Comparison of ENCODE assay signal across 26 mouse cellular contexts in the genomic region with DNA sequence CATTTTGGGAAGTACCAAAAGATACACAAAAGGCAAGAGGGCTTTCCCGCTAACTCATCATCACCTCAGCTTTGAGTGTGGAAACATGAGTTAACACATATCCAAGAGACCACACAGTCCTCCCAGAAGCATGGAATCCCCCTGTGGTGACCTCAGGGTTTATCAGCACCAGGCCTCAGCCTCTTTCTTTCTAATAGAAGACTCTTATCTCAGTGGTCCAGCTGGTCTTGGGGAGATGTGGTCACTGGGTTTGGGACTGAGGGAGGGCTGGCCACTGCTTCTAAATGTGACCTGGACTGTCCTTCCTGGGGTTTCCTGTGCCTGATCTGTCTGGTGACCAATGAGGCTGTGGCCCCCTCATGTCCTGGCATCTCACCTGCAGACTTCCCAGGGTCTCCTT. TPM values are rescaled to one million over a fixed set of nuclear protein-coding genes. Genes with fewer than 3 reads are reported as not detected.
DNase-seq lines count a peak whose midpoint lies in the region; ATAC-seq lines count a peak whose summit lies in the region.
"Had no signal": no experiment of that assay in that cellular context is flagged by ENCODE, and none has a peak within 500 bp of the region (broad histone marks: within the 10 kb centered on the region; RNA-seq: fewer than 3 reads in every experiment).

No protein-coding gene starts in this region.

- ATAC-seq in forebrain, embryonic 11.5 days (replicated peaks; ENCODE audit: low FRiP score): 0 out of 2 replicates have a peak, but pooled peaks have one; percentile 42
- ATAC-seq in forebrain, embryonic 13.5 days: no peak
- peak; percentile 79 for ATAC-seq in heart, embryonic 13.5 days (ENCODE audit: extremely low read depth, insufficient number of reproducible peaks, low FRiP score, low TSS enrichment)
- peak; percentile 85 for ATAC-seq in common myeloid progenitor, adult 5-6 weeks (replicated peaks; ENCODE audit: low read depth, poor library complexity, severe bottlenecking)
- peak; percentile 43 for ATAC-seq in megakaryocyte progenitor cell, adult 5-6 weeks (replicated peaks; ENCODE audit: poor library complexity)
- ATAC-seq: hindbrain, embryonic 16.5 days; intestine, embryonic 15.5 days; Patski had no signal

- H3K9ac ChIP-seq in forebrain, embryonic 11.5 days (ENCODE audit: low read length): no peak overlapping the region
- H3K9ac ChIP-seq in forebrain, embryonic 13.5 days: no peak overlapping the region
- H3K9ac ChIP-seq in heart, embryonic 13.5 days: no peak overlapping the region
- H3K9ac ChIP-seq: forebrain, embryonic 12.5 days; intestine, embryonic 15.5 days; liver, embryonic 15.5 days; lung, embryonic 15.5 days; neural tube, embryonic 15.5 days; stomach, embryonic 15.5 days had no signal

- DNase-seq in forebrain, embryonic 11.5 days (ENCODE audit: low spot score): no peak
- no peak for DNase-seq in heart, postnatal 36 days
- DNase-seq in ovary, adult 18-20 months (ENCODE audit: low spot score): no peak
- no peak for DNase-seq in kidney, postnatal 4 days
- DNase-seq: adrenal gland, postnatal 10 days; cerebellum, adult 8-10 months; cerebellum, postnatal 36 days; gastrocnemius, postnatal 14 days; heart, adult 18-20 months; kidney, adult 2 months; kidney, postnatal 36 days; midbrain, embryonic 14.5 days; right cerebral cortex, postnatal 25 days had no signal

- H3K4me2 ChIP-seq in forebrain, embryonic 11.5 days (ENCODE audit: low read depth, low read length, severe bottlenecking): no peak overlapping the region
- no peak overlapping the region for H3K4me2 ChIP-seq in forebrain, embryonic 13.5 days
- no peak overlapping the region for H3K4me2 ChIP-seq in heart, embryonic 13.5 days
- H3K4me2 ChIP-seq: forebrain, embryonic 12.5 days; intestine, embryonic 15.5 days; liver, embryonic 15.5 days; lung, embryonic 15.5 days; neural tube, embryonic 15.5 days; stomach, embryonic 15.5 days had no signal

- H3K4me1 ChIP-seq in forebrain, embryonic 11.5 days (replicated peaks; ENCODE audit: control insufficient read depth, insufficient read depth, low read length): no peaks in the 10 kb centered on the region
- no peaks in the 10 kb centered on the region for H3K4me1 ChIP-seq in forebrain, embryonic 13.5 days
- H3K4me1 ChIP-seq in heart, embryonic 13.5 days: peaks cover 15% of the 10 kb centered on the region
- H3K4me1 ChIP-seq: lung, embryonic 15.5 days; neural tube, embryonic 15.5 days; stomach, embryonic 15.5 days had no signal

- no peak overlapping the region for H3K4me3 ChIP-seq in forebrain, embryonic 11.5 days (ENCODE audit: low read depth, low read length)
- H3K4me3 ChIP-seq in forebrain, embryonic 13.5 days: no peak overlapping the region
- H3K4me3 ChIP-seq in heart, embryonic 13.5 days: no peak overlapping the region
- H3K4me3 ChIP-seq: erythroblast, embryonic 14.5 days; forebrain, embryonic 12.5 days; intestine, embryonic 15.5 days; liver, embryonic 15.5 days; lung, embryonic 15.5 days; neural tube, embryonic 15.5 days; stomach, embryonic 15.5 days had no signal

- 97% methylated on average over 1 of the region's 1 CpGs for WGBS in forebrain, embryonic 11.5 days
- WGBS in forebrain, embryonic 13.5 days: 91% methylated on average over 1 of the region's 1 CpGs
- WGBS in heart, embryonic 13.5 days: 69% methylated on average over 1 of the region's 1 CpGs

- no peaks in the 10 kb centered on the region for H3K27me3 ChIP-seq in forebrain, embryonic 11.5 days (ENCODE audit: control insufficient read depth, insufficient read depth, low read length)
- H3K27me3 ChIP-seq in forebrain, embryonic 13.5 days: no peaks in the 10 kb centered on the region
- H3K27me3 ChIP-seq in heart, embryonic 13.5 days (replicated peaks): no peaks in the 10 kb centered on the region
- H3K27me3 ChIP-seq: forebrain, embryonic 12.5 days; intestine, embryonic 15.5 days; liver, embryonic 15.5 days; lung, embryonic 15.5 days; neural tube, embryonic 15.5 days; Patski; stomach, embryonic 15.5 days had no signal

- H3K36me3 ChIP-seq in forebrain, embryonic 11.5 days (ENCODE audit: control insufficient read depth, insufficient read depth, low read length): no peaks in the 10 kb centered on the region
- H3K36me3 ChIP-seq in forebrain, embryonic 13.5 days (ENCODE audit: poor library complexity, severe bottlenecking): no peaks in the 10 kb centered on the region
- H3K36me3 ChIP-seq in heart, embryonic 13.5 days: no peaks in the 10 kb centered on the region
- H3K36me3 ChIP-seq: forebrain, embryonic 12.5 days; intestine, embryonic 15.5 days; liver, embryonic 15.5 days; lung, embryonic 15.5 days; neural tube, embryonic 15.5 days; stomach, embryonic 15.5 days had no signal

- intact Hi-C loops in heart, postnatal 36 days (cut with DNase I): no loop called here

- H3K27ac ChIP-seq in forebrain, embryonic 11.5 days (ENCODE audit: low read depth, low read length): no peak overlapping the region
- no peak overlapping the region for H3K27ac ChIP-seq in forebrain, embryonic 13.5 days
- H3K27ac ChIP-seq in heart, embryonic 13.5 days (replicated peaks): no peak overlapping the region
- H3K27ac ChIP-seq: forebrain, embryonic 12.5 days; intestine, embryonic 15.5 days; liver, embryonic 15.5 days; lung, embryonic 15.5 days; neural tube, embryonic 15.5 days; stomach, embryonic 15.5 days had no signal

- H3K9me3 ChIP-seq in forebrain, embryonic 11.5 days (ENCODE audit: control insufficient read depth, low read length): no peaks in the 10 kb centered on the region
- no peaks in the 10 kb centered on the region for H3K9me3 ChIP-seq in forebrain, embryonic 13.5 days (replicated peaks)
- no peaks in the 10 kb centered on the region for H3K9me3 ChIP-seq in heart, embryonic 13.5 days
- H3K9me3 ChIP-seq: forebrain, embryonic 12.5 days; intestine, embryonic 15.5 days; liver, embryonic 15.5 days; lung, embryonic 15.5 days; neural tube, embryonic 15.5 days; stomach, embryonic 15.5 days had no signal

RNA-seq across cellular contexts. Expression of gene Irs2, which starts 39.6 kb away (rescaled TPM):
- 6.6 and 7.7 TPM in 2 replicates for polyA plus RNA-seq in forebrain, embryonic 11.5 days (2014; fragmentation: Nextera tagmentation; extraction: Ambion mirVana)
- polyA plus RNA-seq in forebrain, embryonic 13.5 days (2015; fragmentation: Nextera tagmentation; extraction: Ambion mirVana): 4.5 and 5.2 TPM in 2 replicates
- 3.0 and 3.2 TPM in 2 replicates for polyA plus RNA-seq in heart, embryonic 13.5 days (2015; fragmentation: Nextera tagmentation; extraction: Ambion mirVana)
- total RNA-seq in heart, postnatal 36 days (2021): 10 to 100 TPM; 13.2 to 33.5 TPM
- 3.1 and 4.0 TPM in 2 replicates for total RNA-seq in common myeloid progenitor, adult 5-6 weeks (2017)
- 4.6 and 6.0 TPM in 2 replicates for total RNA-seq in megakaryocyte progenitor cell, adult 5-6 weeks (2015)
- 2.7 and 4.9 TPM in 2 replicates for total RNA-seq in megakaryocyte progenitor cell, adult 5-6 weeks (2017)
